Mouse (Mus musculus): ENCODE data around the gene Dscam. TPM values are rescaled to one million over a fixed set of nuclear protein-coding genes. Genes with fewer than 3 reads are reported as not detected.

Gene Dscam
- polyA plus RNA-seq, 1 experiment from 2014 or later = 0.01 TPM

GRCm38 (mm10) chr16:96720666-96721065 is 449.9 kb downstream of the Dscam start:
- Histone ChIP-seq H3K79me2 (ENCODE audit: inconsistent target) (no peaks in the 10 kb centered on the region), H3K27ac (no peak overlapping the region), H3K4me3 (ENCODE audit: inconsistent target) (no peak overlapping the region), H3K36me3 (ENCODE audit: inconsistent target) (no peaks in the 10 kb centered on the region)
- WGBS (ENCODE audit: missing documents) = 80% methylated on average over 3 of the region's 5 CpGs

GRCm38 (mm10) chr16:96718221-96718620 is 452.3 kb downstream of the Dscam start:
- 8% methylated on average over 2 of the region's 2 CpGs for WGBS (ENCODE audit: missing documents)
- Histone ChIP-seq H3K4me3 (ENCODE audit: inconsistent target) (no peak overlapping the region), H3K36me3 (ENCODE audit: inconsistent target) (no peaks in the 10 kb centered on the region), H3K79me2 (ENCODE audit: inconsistent target) (no peaks in the 10 kb centered on the region), H3K27ac (no peak overlapping the region)

GRCm38 (mm10) chr16:96716633-96717032 is 453.9 kb downstream of the Dscam start:
- no peaks in the 10 kb centered on the region for H3K36me3 ChIP-seq (ENCODE audit: inconsistent target)
- H3K79me2 ChIP-seq (ENCODE audit: inconsistent target) = no peaks in the 10 kb centered on the region
- H3K4me3 ChIP-seq (ENCODE audit: inconsistent target) = no peak overlapping the region
- WGBS (ENCODE audit: missing documents) = 65% methylated on average over 2 of the region's 2 CpGs
- H3K27ac ChIP-seq = no peak overlapping the region

- 51% methylated on average over 4 of the region's 4 CpGs for WGBS (ENCODE audit: missing documents)
- H3K79me2 ChIP-seq (ENCODE audit: inconsistent target) = no peaks in the 10 kb centered on the region
- no peak overlapping the region for H3K27ac ChIP-seq
- no peak overlapping the region for H3K4me3 ChIP-seq (ENCODE audit: inconsistent target)
- H3K36me3 ChIP-seq (ENCODE audit: inconsistent target) = no peaks in the 10 kb centered on the region
Measured at GRCm38 (mm10) chr16:96711935-96712334, 458.6 kb downstream of the Dscam start.

- no peaks in the 10 kb centered on the region for H3K79me2 ChIP-seq (ENCODE audit: inconsistent target)
- WGBS (ENCODE audit: missing documents) = 90% methylated on average over 3 of the region's 3 CpGs
- H3K4me3 ChIP-seq (ENCODE audit: inconsistent target) = no peak overlapping the region
- H3K27ac ChIP-seq = no peak overlapping the region
- H3K36me3 ChIP-seq (ENCODE audit: inconsistent target) = no peaks in the 10 kb centered on the region
Measured at GRCm38 (mm10) chr16:96700551-96700950, 470.0 kb downstream of the Dscam start.

- H3K79me2 ChIP-seq (ENCODE audit: inconsistent target) = no peaks in the 10 kb centered on the region
- H3K27ac ChIP-seq = no peak overlapping the region
- WGBS (ENCODE audit: missing documents) = 96% methylated on average over 4 of the region's 4 CpGs
- H3K36me3 ChIP-seq (ENCODE audit: inconsistent target) = no peaks in the 10 kb centered on the region
- H3K4me3 ChIP-seq (ENCODE audit: inconsistent target) = no peak overlapping the region
Measured at GRCm38 (mm10) chr16:96695882-96696281, 474.7 kb downstream of the Dscam start.

- WGBS (ENCODE audit: missing documents) = 84% methylated on average over 6 of the region's 6 CpGs
- no peaks in the 10 kb centered on the region for H3K36me3 ChIP-seq (ENCODE audit: inconsistent target)
- no peaks in the 10 kb centered on the region for H3K79me2 ChIP-seq (ENCODE audit: inconsistent target)
- no peak overlapping the region for H3K27ac ChIP-seq
- H3K4me3 ChIP-seq (ENCODE audit: inconsistent target) = no peak overlapping the region
Measured at GRCm38 (mm10) chr16:96691576-96691975, 479.0 kb downstream of the Dscam start.

- Histone ChIP-seq H3K4me3 (ENCODE audit: inconsistent target) (no peak overlapping the region), H3K27ac (no peak overlapping the region), H3K36me3 (ENCODE audit: inconsistent target) (no peaks in the 10 kb centered on the region), H3K79me2 (ENCODE audit: inconsistent target) (no peaks in the 10 kb centered on the region)
- 50% methylated on average over 1 of the region's 2 CpGs for WGBS (ENCODE audit: missing documents)
Measured at GRCm38 (mm10) chr16:96690052-96690451, 480.5 kb downstream of the Dscam start.

- H3K36me3 ChIP-seq (ENCODE audit: inconsistent target) = no peaks in the 10 kb centered on the region
- WGBS (ENCODE audit: missing documents) = 31% methylated on average over 1 of the region's 1 CpGs
- H3K79me2 ChIP-seq (ENCODE audit: inconsistent target) = no peaks in the 10 kb centered on the region
- H3K4me3 ChIP-seq (ENCODE audit: inconsistent target) = no peak overlapping the region
- no peak overlapping the region for H3K27ac ChIP-seq
Measured at GRCm38 (mm10) chr16:96689419-96689818, 481.1 kb downstream of the Dscam start.

GRCm38 (mm10) chr16:96685065-96685464 is 485.5 kb downstream of the Dscam start:
- H3K36me3 ChIP-seq (ENCODE audit: inconsistent target) = no peaks in the 10 kb centered on the region
- no peak overlapping the region for H3K27ac ChIP-seq
- WGBS (ENCODE audit: missing documents) = 98% methylated on average over 14 of the region's 14 CpGs
- no peaks in the 10 kb centered on the region for H3K79me2 ChIP-seq (ENCODE audit: inconsistent target)
- no peak overlapping the region for H3K4me3 ChIP-seq (ENCODE audit: inconsistent target)

GRCm38 (mm10) chr16:96684581-96684980 is 486.0 kb downstream of the Dscam start:
- H3K36me3 ChIP-seq (ENCODE audit: inconsistent target) = no peaks in the 10 kb centered on the region
- no peaks in the 10 kb centered on the region for H3K79me2 ChIP-seq (ENCODE audit: inconsistent target)
- WGBS (ENCODE audit: missing documents) = 25% methylated on average over 4 of the region's 4 CpGs
- no peak overlapping the region for H3K27ac ChIP-seq
- no peak overlapping the region for H3K4me3 ChIP-seq (ENCODE audit: inconsistent target)

- Histone ChIP-seq H3K4me3 (ENCODE audit: inconsistent target) (no peak overlapping the region), H3K79me2 (ENCODE audit: inconsistent target) (no peaks in the 10 kb centered on the region), H3K27ac (no peak overlapping the region), H3K36me3 (ENCODE audit: inconsistent target) (no peaks in the 10 kb centered on the region)
- WGBS (ENCODE audit: missing documents) = 56% methylated on average over 5 of the region's 5 CpGs
Measured at GRCm38 (mm10) chr16:96682289-96682972, 488.1 kb downstream of the Dscam start.

- WGBS (ENCODE audit: missing documents) = 91% methylated on average over 8 of the region's 8 CpGs
- H3K27ac ChIP-seq = no peak overlapping the region
Measured at GRCm38 (mm10) chr16:96679981-96680380, 490.6 kb downstream of the Dscam start.

GRCm38 (mm10) chr16:96677471-96677870 is 493.1 kb downstream of the Dscam start:
- Histone ChIP-seq H3K36me3 (ENCODE audit: inconsistent target) (no peaks in the 10 kb centered on the region), H3K27ac (no peak overlapping the region)
- WGBS (ENCODE audit: missing documents) = 63% methylated on average over 2 of the region's 2 CpGs

More at GRCm38 (mm10) chr16:96679981-96680380, 490.6 kb downstream of the Dscam start:
- H3K79me2 ChIP-seq (ENCODE audit: inconsistent target) = no peaks in the 10 kb centered on the region
- no peaks in the 10 kb centered on the region for H3K36me3 ChIP-seq (ENCODE audit: inconsistent target)
- no peak overlapping the region for H3K4me3 ChIP-seq (ENCODE audit: inconsistent target)

GRCm38 (mm10) chr16:96676663-96677062 is 493.9 kb downstream of the Dscam start:
- 0% methylated on average over 1 of the region's 1 CpGs for WGBS (ENCODE audit: missing documents)

More at GRCm38 (mm10) chr16:96677471-96677870, 493.1 kb downstream of the Dscam start:
- H3K79me2 ChIP-seq (ENCODE audit: inconsistent target) = no peaks in the 10 kb centered on the region
- H3K4me3 ChIP-seq (ENCODE audit: inconsistent target) = no peak overlapping the region

More at GRCm38 (mm10) chr16:96676663-96677062, 493.9 kb downstream of the Dscam start:
- no peaks in the 10 kb centered on the region for H3K79me2 ChIP-seq (ENCODE audit: inconsistent target)
- no peak overlapping the region for H3K27ac ChIP-seq
- H3K36me3 ChIP-seq (ENCODE audit: inconsistent target) = no peaks in the 10 kb centered on the region
- no peak overlapping the region for H3K4me3 ChIP-seq (ENCODE audit: inconsistent target)

Data from macrophage (primary cell).